Mouse (Mus musculus) testis, postnatal 10 days (tissue): ENCODE results near the gene Eva1b.
A peak's percentile ranks its signal among the peaks of the same experiment; 100 is the strongest.

ENCODE experiments used
- DNase-seq: peaks from one replicate; pipeline ENCODE4 v3.0.0; 2021; ENCODE audit warnings: low spot score

Eva1b gene

GRCm38 (mm10) chr4:126147533-126148160 is at the start of gene Eva1b:
TSS of gene Eva1b (plus strand) at chr4:126147744.
- DNase-seq: peak; percentile 89

GRCm38 (mm10) chr4:126099365-126099764 is 48.2 kb upstream of the Eva1b start:
- no peak for DNase-seq

- DNase-seq: no peak
Observed at GRCm38 (mm10) chr4:126100764-126101163, 46.8 kb upstream of the Eva1b start.

- DNase-seq: no peak
Observed at GRCm38 (mm10) chr4:126102061-126102841, 45.3 kb upstream of the Eva1b start.

- peak; percentile 84 for DNase-seq
Observed at GRCm38 (mm10) chr4:126103057-126103581, 44.4 kb upstream of the Eva1b start.

GRCm38 (mm10) chr4:126103590-126104068 is 43.9 kb upstream of the Eva1b start, which contains the start of gene Stk40:
TSS of gene Stk40 (plus strand) at chr4:126103957.
- peak; percentile 97 for DNase-seq

- DNase-seq: no peak
Observed at GRCm38 (mm10) chr4:126104261-126105075, 43.1 kb upstream of the Eva1b start.

- no peak for DNase-seq
Observed at GRCm38 (mm10) chr4:126105131-126105783, 42.3 kb upstream of the Eva1b start.

- no peak for DNase-seq
Observed at GRCm38 (mm10) chr4:126108061-126108740, 39.3 kb upstream of the Eva1b start.

GRCm38 (mm10) chr4:126109613-126110373 is 37.8 kb upstream of the Eva1b start:
- DNase-seq: no peak

GRCm38 (mm10) chr4:126110374-126111152 is 37.0 kb upstream of the Eva1b start:
- DNase-seq: peak; percentile 78

- DNase-seq: no peak
Observed at GRCm38 (mm10) chr4:126111153-126111549, 36.4 kb upstream of the Eva1b start.

- DNase-seq: no peak
Observed at GRCm38 (mm10) chr4:126113243-126113642, 34.3 kb upstream of the Eva1b start.

GRCm38 (mm10) chr4:126113943-126114342 is 33.6 kb upstream of the Eva1b start:
- peak; percentile 79 for DNase-seq

GRCm38 (mm10) chr4:126115411-126115810 is 32.1 kb upstream of the Eva1b start:
- DNase-seq: no peak

GRCm38 (mm10) chr4:126115871-126116521 is 31.5 kb upstream of the Eva1b start:
- DNase-seq: no peak

- no peak for DNase-seq
Observed at GRCm38 (mm10) chr4:126117116-126117515, 30.4 kb upstream of the Eva1b start.

GRCm38 (mm10) chr4:126118651-126119050 is 28.9 kb upstream of the Eva1b start:
- DNase-seq: no peak

- no peak for DNase-seq
Observed at GRCm38 (mm10) chr4:126119051-126119450, 28.5 kb upstream of the Eva1b start.
